Mouse (Mus musculus): ENCODE results near the gene Dgkq. TPM values are rescaled to one million over a fixed set of nuclear protein-coding genes. Genes with fewer than 3 reads are reported as not detected.

Gene Dgkq
- polyA plus RNA-seq, 1 experiment: not detected

DNA sequence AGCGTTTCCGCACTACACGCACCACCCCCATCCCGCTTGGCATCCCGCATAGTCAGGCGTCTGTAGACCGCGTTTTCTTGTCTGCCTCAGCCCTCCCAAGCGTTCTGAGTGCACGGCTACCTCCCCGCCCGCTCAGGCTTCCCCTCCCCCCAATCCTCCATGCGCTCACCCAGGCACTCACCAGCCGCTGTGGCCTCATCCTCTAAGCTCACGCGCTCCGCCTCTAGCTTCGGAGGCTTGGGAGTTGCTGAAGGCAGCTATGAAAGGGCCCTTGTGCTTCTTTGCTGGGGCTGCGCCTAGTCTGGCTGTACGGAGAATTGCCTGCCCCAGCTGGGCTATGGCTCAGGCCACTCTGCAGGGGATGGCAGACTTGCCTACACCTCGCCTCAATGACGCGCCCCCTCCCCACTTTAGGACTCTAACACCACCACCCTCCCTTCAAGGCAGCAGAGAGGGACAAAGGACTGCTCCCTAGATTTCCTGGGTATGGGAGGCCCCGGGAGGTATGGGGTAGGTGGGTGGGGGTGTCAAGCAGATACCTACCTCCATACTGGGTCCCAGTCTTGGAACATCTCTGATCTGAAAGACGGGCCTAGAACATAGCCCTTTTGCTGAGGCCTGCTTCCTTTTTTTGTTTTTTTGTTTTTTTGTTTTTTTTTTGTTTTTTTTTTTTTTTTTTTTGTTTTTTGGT, 8.3 kb upstream of the Dgkq start:
- Histone ChIP-seq H3K4me3 (ENCODE audit: insufficient read depth, low read depth, low read length) (peak overlapping the region; percentile 36), H3K27ac (ENCODE audit: insufficient read depth, low read depth, low read length) (peak overlapping the region; percentile 87), H3K4me1 (ENCODE audit: control insufficient read depth, insufficient read depth, low read length) (peaks cover 25% of the 10 kb centered on the region)
- 2% methylated on average over 25 of the region's 25 CpGs for WGBS
- no peak for TF ChIP-seq CTCF (IDR thresholded peaks at IDR 0.05; ENCODE audit: insufficient read depth, low read depth, low read length)
- 0 out of 2 replicates have a peak, but pooled peaks have one; percentile 18 for TF ChIP-seq POLR2A (IDR thresholded peaks at IDR 0.05; ENCODE audit: insufficient read depth, low read depth, low read length)

DNA sequence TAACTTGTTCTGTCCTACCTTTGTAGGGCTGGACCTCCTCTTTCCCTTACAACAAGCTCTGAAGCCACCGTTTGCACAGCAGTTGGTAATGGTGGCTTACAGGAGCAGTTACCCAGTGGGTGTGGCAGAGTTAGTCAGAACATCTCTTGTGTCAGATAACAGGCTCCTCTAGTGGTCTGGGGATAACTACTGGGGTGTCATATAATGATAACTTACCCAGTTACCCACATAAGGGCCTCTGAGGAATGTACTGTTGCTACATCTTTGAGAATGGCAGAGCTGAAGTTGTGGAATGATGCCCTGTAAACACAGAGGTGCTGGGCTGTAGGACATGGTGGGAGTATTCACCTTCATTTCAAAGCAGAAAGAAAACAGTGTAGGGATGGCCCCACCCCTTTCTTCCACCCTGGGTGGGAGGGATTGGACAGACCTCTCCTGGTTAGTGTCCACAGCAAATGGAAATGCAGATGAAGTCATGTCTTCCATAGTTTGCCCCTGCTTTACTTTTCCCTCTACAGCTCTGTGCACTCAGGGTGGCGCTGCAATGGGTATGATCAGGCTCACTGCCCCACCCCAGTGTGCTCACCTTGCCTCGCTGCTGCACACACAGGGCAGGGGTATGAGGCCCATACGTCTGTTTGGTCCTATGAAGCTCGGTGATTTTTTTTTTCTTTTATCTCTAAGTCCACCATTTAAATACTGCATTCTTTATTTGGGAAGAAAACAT, 7.5 kb upstream of the Dgkq start:
- Histone ChIP-seq H3K27ac (ENCODE audit: insufficient read depth, low read depth, low read length) (peak overlapping the region; percentile 87; the same call in 1 of the 2 replicates), H3K4me1 (ENCODE audit: control insufficient read depth, insufficient read depth, low read length) (peaks cover 26% of the 10 kb centered on the region), H3K4me3 (ENCODE audit: insufficient read depth, low read depth, low read length) (peak overlapping the region; percentile 36)
- WGBS: 19% methylated on average over 5 of the region's 5 CpGs
- TF ChIP-seq CTCF (IDR thresholded peaks at IDR 0.05; ENCODE audit: insufficient read depth, low read depth, low read length) (no peak), POLR2A (IDR thresholded peaks at IDR 0.05; ENCODE audit: insufficient read depth, low read depth, low read length) (no peak)

DNA sequence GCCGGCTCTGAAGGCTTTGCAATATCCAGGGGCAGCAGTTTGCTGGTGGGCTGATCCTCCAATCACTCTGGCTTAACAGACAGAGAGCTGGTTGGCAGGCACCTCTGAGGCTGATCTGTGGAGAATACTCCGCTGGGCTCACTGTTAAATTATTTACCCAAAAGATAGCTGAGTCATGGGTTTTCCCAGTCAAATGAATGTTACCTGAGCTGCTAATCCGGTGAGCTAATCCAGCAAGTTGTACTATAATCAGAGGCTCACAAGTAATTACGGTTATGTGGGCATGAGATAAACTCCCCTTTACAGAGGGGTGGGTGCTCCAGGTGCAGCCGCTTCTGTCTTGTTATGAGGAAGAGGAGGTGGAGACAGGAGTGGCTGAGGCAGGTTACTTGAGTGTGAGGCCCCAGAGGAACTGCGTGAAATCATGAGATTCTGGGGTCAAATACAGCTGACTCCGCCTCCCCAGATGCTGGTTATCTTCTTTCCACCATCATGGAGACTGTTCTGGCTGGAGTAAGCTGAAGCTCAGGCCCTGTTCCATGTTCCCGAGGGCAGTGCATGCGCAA, 5.9 kb upstream of the Dgkq start, which contains the start of gene Slc26a1:
Gene Slc26a1, minus strand, starts transcription at position 319 of the 566 bp plus-strand sequence.
- H3K27ac ChIP-seq (ENCODE audit: insufficient read depth, low read depth, low read length): no peak within 1 kb of the TSS
- TF ChIP-seq CTCF (IDR thresholded peaks at IDR 0.05; ENCODE audit: insufficient read depth, low read depth, low read length): no peak
- no peak for TF ChIP-seq POLR2A (IDR thresholded peaks at IDR 0.05; ENCODE audit: insufficient read depth, low read depth, low read length)
- WGBS: 81% methylated on average over 9 of the region's 9 CpGs
- H3K4me3 ChIP-seq (ENCODE audit: insufficient read depth, low read depth, low read length): no peak within 1 kb of the TSS
- H3K4me1 ChIP-seq (ENCODE audit: control insufficient read depth, insufficient read depth, low read length): peaks cover 29% of the 10 kb centered on the region

DNA sequence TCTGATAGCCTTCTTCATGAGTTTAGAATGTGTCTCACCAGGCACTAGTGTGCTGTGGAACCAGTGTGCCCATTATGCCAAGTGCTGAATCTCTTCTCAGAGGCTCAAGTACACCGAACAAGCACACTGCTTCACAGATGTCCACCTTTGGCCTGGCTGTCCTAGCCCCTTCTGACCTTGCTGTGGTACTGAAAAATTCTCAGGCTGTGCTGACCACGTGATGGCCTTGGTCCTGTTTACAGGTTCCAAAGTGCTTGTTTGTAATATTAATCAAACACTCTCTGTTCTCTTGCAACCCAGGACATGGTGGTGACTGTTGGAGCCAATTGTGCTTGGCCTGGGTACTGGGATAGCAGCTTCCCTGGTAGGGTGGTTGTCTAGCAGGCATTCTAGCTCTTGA, 5.2 kb upstream of the Dgkq start:
- peaks cover 28% of the 10 kb centered on the region for H3K4me1 ChIP-seq (ENCODE audit: control insufficient read depth, insufficient read depth, low read length)
- no peak overlapping the region for H3K27ac ChIP-seq (ENCODE audit: insufficient read depth, low read depth, low read length)
- 78% methylated on average over 2 of the region's 2 CpGs for WGBS
- H3K4me3 ChIP-seq (ENCODE audit: insufficient read depth, low read depth, low read length): no peak overlapping the region
- TF ChIP-seq CTCF (IDR thresholded peaks at IDR 0.05; ENCODE audit: insufficient read depth, low read depth, low read length): no peak
- no peak for TF ChIP-seq POLR2A (IDR thresholded peaks at IDR 0.05; ENCODE audit: insufficient read depth, low read depth, low read length)

DNA sequence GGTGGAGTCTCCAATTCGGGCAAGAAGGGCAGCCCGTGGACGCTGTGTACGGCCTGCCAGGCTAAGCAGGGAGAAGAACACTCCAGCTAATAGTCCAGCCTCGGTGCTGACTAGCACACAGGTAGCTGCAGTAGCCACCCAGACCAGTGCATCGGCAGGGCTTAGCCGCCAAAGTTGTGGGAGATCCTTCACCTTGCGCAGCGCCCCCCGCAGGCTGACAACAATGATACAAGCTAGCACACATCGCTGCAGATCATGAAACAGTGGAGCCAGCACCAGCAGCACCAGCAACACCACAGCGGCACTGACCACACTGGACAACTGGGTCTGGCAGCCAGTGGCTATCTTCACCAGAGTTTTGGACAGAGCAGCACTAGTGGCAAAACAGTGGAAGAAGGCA, 2.3 kb upstream of the Dgkq start:
- H3K4me3 ChIP-seq (ENCODE audit: insufficient read depth, low read depth, low read length): no peak overlapping the region
- WGBS: 93% methylated on average over 12 of the region's 12 CpGs
- H3K4me1 ChIP-seq (ENCODE audit: control insufficient read depth, insufficient read depth, low read length): peaks cover 15% of the 10 kb centered on the region
- TF ChIP-seq CTCF (IDR thresholded peaks at IDR 0.05; ENCODE audit: insufficient read depth, low read depth, low read length) (no peak), POLR2A (IDR thresholded peaks at IDR 0.05; ENCODE audit: insufficient read depth, low read depth, low read length) (no peak)
- no peak overlapping the region for H3K27ac ChIP-seq (ENCODE audit: insufficient read depth, low read depth, low read length)

DNA sequence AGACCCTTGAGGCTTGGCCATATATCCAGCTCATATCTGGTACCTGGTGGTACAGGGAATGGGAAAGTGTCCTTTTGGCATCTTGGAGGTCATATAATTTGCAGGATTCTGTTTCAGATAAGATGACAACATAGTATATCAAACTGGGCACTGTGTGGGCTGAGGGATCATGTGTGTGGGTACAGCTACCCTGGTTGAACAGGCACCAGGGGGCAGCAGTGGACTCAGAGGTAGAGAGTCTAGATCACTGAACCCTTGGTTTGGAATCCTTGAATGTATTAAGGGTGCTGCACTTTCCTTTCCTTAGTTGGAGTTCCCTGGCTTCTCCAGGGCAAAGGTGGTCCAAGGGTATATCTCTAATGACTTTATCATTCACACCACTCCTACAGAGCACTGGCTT, 1.3 kb upstream of the Dgkq start:
- no peak overlapping the region for H3K27ac ChIP-seq (ENCODE audit: insufficient read depth, low read depth, low read length)
- TF ChIP-seq CTCF (IDR thresholded peaks at IDR 0.05; ENCODE audit: insufficient read depth, low read depth, low read length): no peak
- TF ChIP-seq POLR2A (IDR thresholded peaks at IDR 0.05; ENCODE audit: insufficient read depth, low read depth, low read length): no peak
- H3K4me3 ChIP-seq (ENCODE audit: insufficient read depth, low read depth, low read length): no peak overlapping the region
- peaks cover 12% of the 10 kb centered on the region for H3K4me1 ChIP-seq (ENCODE audit: control insufficient read depth, insufficient read depth, low read length)

DNA sequence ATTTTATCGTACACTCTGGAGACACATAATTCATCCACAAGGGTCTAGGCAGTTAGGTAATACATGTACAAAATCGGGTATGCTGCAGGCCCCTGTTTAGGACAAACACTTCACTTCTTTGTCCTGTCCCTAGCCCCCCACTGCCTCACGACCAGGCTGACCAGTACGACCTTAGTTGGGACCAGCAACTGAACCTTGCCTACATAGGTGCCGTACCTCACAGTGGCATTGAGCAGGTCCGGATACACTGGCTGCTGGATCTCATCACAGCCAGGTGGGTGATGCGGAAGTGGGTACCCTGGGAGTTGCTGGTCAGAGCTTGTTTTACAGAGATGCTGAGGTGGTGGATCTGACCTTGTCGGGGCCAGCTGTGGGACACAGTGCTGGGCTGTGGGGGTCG, 514 bp upstream of the Dgkq start:
- peaks cover 12% of the 10 kb centered on the region for H3K4me1 ChIP-seq (ENCODE audit: control insufficient read depth, insufficient read depth, low read length)
- no peak overlapping the region for H3K4me3 ChIP-seq (ENCODE audit: insufficient read depth, low read depth, low read length)
- TF ChIP-seq CTCF (IDR thresholded peaks at IDR 0.05; ENCODE audit: insufficient read depth, low read depth, low read length) (no peak), POLR2A (IDR thresholded peaks at IDR 0.05; ENCODE audit: insufficient read depth, low read depth, low read length) (no peak)
- WGBS: 71% methylated on average over 9 of the region's 9 CpGs
- H3K27ac ChIP-seq (ENCODE audit: insufficient read depth, low read depth, low read length): 0 out of 2 replicates have a peak overlapping the region, but pooled peaks have one; percentile 88

DNA sequence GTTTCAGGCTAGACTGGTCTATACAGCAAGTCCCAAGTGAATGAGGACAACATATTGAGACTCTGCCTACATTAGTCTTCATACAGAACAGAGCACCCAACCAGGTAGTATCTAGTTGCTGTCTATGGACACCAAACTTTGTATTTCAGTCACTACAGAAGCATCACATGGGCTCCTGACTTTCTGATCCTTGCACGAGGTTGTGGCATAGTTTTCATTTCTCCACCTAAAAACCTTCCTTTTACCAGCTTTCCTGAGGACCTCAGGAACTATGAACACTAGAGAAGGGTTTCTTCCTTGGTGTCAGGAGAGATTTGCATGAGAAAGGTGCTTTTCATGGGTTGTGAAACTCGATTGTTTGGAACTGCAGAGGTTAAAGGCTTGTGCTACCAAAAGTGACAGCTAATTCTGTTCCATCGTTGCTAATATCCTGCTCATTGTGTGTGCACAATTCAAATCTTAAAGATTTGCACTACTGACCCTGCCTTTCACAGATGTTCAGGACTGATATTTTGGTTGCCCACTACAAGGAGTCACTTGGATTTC, 1.0 kb downstream of the Dgkq start:
- under 1% methylated on average over 3 of the region's 3 CpGs for WGBS
- H3K4me3 ChIP-seq (ENCODE audit: insufficient read depth, low read depth, low read length): peak overlapping the region; percentile 67
- H3K27ac ChIP-seq (ENCODE audit: insufficient read depth, low read depth, low read length): peak overlapping the region; percentile 88
- no peak for TF ChIP-seq POLR2A (IDR thresholded peaks at IDR 0.05; ENCODE audit: insufficient read depth, low read depth, low read length)
- no peak for TF ChIP-seq CTCF (IDR thresholded peaks at IDR 0.05; ENCODE audit: insufficient read depth, low read depth, low read length)
- peaks cover 12% of the 10 kb centered on the region for H3K4me1 ChIP-seq (ENCODE audit: control insufficient read depth, insufficient read depth, low read length)

DNA sequence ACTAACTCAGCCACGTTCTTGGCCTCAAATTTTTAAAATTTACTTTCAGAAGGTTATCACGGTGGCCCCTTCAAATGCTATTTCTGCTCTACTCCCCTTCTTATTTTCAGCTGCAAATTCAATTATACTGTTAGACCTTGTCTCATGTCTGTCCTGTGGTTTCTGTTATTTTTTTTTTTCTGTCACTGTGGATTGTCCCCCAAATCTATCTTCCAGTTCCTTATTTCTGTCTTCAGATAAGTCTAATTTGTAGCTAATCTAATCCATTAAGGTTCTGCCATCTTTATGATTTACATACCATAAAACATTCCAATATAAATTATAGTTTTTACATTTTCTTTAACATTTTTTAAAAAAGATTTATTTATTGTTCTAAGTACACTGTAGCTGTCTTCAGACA, 2.1 kb downstream of the Dgkq start:
- peaks cover 12% of the 10 kb centered on the region for H3K4me1 ChIP-seq (ENCODE audit: control insufficient read depth, insufficient read depth, low read length)

More for the DNA sequence above, 2.1 kb downstream of the Dgkq start:
- no peak overlapping the region for H3K4me3 ChIP-seq (ENCODE audit: insufficient read depth, low read depth, low read length)
- WGBS: 85% methylated on average over 2 of the region's 2 CpGs
- H3K27ac ChIP-seq (ENCODE audit: insufficient read depth, low read depth, low read length): no peak overlapping the region
- TF ChIP-seq CTCF (IDR thresholded peaks at IDR 0.05; ENCODE audit: insufficient read depth, low read depth, low read length): no peak
